Mouse (Mus musculus): ENCODE measurements around the gene Pbld2. TPM values are rescaled to one million over a fixed set of nuclear protein-coding genes. Genes with fewer than 3 reads are reported as not detected.
"Not testable (repeated sequence)": the region's sequence is repeated elsewhere in the genome, so short reads cannot be mapped to it uniquely, and the experiment has no call there.

Pbld2 gene
- total RNA-seq, 2 experiments from 2014 or later, result 4.9 to 8.0 TPM

DNA sequence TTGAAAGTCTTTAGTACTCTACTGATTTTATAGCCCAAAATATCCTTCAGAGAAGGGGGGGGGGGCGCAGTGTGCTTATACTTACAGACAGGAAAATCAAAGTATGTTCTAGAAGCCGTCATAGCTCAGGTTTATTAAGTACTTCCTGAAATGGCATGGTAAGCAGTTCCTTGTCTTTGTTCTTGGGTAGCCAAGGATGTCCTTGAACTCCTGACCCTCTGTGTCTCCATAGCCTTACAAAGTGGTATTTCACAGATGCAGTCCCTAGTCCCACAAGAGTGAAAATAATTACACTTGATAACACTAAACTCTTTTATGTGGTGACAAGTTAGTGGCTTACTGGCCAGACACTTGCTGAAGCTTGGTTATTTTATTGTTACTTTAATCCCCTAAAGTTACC is 901 bp downstream of the Pbld2 start:
- DNase-seq (ENCODE audit: low spot score in 2 of 2), result no peak

DNA sequence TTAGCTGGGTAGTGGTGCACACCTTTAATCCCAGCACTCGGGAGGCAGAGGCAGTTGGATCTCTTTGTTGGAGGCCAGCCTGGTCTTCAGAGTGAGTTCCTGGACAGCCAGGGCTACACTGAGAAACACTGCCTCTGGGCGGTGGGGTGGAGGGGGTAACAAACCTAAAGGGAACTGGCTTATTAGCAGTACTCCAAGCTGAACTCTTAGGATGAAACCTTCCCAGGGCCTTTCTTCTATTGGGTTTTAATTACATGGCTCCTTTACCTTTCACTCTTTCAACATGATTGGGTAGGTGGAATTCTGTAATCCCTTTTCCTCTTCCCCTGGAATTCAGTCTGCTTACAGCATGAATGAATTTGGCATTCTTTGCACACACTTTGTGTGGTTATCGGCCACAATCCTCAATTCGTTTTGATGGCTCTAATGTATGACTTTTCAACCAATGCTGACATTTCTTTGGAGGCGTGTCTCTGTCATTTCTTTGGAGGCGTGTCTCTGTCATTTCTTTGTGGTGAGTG is 1.4 kb downstream of the Pbld2 start:
- no peak for DNase-seq (ENCODE audit: low spot score in 2 of 2)

DNA sequence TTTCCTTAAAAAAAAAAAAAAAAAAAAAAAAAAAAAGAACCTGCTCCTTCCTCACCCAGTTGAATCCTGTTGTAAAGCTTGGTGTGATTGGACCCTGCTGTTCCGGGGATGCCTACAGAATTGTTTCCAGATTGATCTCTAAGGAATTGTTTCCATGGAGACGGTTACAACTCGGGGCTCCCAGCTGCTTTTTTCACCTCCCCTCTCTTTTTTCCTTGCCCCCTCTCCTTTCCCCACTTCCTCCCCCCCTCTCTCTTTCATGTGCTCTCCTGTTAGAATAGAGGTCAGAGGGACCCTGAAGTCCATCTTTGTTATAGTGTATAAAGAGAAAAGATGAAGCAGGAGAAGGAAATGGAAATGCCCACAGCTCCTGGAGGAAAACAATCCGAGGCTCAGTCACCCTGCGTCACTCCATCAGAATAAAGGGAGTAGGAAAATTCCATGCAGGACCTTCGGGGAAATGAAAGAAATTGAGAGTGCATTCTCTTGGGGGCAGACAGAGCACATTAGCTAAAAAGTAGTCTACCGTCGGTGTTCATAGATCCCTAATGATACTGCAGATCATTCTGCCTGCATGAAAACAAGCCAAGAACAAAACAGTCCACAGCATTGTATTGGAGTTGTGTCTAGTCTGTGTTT is 2.2 kb downstream of the Pbld2 start:
- DNase-seq (ENCODE audit: low spot score in 2 of 2), result no peak

DNA sequence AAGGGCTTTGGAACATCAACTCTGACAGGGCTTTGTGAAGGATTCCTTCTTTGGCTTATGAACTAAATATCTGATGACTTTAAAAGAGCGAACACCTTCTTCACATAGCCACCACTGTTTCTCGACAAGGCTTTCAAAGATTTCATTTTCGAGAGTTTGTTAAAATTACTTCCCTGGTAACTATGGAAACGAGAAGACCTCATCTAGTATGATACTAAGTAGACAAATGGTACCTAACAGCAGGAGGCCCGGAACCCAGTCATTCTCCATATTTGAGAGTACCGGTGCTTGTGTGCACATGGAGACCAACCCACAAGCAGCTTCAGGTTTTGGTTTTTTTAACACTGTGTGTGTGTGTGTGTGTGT is 2.7 kb downstream of the Pbld2 start:
- no peak for DNase-seq (ENCODE audit: low spot score in 2 of 2)

DNA sequence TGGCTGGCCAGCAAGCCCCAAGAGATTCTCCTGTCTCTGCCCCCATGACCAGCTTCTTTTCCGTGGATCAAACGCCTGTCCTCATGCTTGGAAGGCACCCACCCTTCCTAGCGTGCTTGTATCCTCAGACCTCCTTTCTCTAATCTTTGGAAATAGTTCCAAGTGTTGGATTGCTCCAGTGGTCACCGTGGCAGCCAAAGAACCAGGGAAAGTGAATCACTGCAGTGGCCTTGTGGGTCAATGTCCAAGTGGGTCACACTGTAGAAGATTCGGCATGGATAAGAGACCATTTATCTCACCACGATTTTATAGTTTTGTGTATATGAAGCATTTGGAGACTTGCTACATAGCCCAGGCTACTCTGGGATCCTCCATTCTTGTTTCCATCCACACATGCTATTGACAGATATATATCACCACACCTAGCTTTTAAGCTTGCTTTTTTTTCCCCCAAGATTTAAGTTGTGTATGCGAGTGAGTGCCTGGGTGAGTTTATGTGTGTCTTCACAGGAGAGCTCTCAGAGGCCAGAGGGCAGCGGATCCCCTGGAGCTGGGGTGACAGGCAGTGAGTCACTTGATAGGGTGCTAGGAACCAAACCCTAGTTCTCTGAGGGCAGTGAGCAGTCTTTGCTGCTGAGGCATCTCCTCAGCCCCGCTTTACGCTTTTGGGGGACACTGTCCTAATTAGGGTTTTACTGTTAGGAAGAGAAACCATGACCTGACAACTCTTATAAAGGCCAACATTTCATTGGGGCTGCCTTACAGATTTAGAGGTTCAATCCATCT is 3.5 kb downstream of the Pbld2 start:
- DNase-seq (ENCODE audit: low spot score in 2 of 2), result no peak

DNA sequence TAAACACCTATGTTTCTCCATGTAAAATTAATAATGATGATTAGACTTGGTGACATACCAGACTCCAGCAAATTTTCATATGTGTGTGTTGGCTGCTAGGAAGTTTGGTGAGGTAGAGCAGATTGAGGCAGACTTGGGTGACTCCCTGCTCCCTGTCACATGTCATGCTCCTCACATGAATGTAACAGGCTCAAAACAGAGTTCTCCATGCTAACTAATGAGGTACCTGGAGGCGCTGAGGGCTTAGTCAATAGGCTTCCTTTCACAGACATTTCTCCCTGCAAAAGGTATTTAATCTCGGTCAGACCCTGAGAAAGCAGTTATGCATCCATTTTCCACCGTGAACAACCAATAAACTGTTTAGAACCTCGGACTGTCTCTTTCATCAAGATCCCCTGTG is 4.3 kb downstream of the Pbld2 start:
- no peak for DNase-seq (ENCODE audit: low spot score in 2 of 2)

DNA sequence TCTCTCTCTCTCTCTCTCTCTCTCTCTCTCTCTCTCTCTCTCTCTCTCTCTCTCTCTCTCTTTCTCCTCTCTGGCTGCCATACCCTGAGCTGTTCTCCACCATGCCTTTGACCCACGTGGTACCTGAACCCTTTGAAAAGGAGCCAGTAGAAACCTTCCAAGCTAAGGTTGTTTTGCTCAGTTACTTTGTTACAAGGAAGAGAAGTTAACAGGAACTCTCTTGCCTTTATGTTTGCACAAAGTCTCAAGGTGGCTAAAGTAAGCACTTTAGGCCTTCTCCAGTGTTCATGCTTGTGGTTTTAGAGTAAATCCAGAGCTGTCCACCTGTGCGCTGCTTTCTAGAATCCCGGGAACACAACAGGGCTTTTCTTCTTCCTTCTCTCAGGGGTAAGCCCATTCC is 8.2 kb downstream of the Pbld2 start:
- DNase-seq (ENCODE audit: low spot score in 2 of 2), result no peak

DNA sequence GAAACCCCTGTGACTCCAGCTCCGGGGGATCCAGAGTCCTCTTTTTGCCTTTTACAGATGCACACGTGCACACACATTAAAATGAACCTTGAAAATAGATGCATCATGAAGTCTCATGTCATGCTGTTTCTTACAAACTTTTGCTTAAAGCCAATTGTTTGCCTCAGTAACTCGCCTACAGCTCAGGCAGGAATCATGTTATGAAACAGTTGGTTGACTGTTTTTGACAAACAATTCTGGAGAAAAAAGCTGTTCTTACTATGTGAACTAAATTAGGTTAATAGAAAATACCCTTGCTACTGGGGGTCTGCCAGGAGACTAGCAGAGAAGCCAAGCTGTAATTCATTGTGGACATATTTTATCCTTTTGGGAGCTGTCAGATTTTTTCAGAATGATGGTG is 8.8 kb downstream of the Pbld2 start:
- DNase-seq (ENCODE audit: low spot score in 2 of 2), result no peak

DNA sequence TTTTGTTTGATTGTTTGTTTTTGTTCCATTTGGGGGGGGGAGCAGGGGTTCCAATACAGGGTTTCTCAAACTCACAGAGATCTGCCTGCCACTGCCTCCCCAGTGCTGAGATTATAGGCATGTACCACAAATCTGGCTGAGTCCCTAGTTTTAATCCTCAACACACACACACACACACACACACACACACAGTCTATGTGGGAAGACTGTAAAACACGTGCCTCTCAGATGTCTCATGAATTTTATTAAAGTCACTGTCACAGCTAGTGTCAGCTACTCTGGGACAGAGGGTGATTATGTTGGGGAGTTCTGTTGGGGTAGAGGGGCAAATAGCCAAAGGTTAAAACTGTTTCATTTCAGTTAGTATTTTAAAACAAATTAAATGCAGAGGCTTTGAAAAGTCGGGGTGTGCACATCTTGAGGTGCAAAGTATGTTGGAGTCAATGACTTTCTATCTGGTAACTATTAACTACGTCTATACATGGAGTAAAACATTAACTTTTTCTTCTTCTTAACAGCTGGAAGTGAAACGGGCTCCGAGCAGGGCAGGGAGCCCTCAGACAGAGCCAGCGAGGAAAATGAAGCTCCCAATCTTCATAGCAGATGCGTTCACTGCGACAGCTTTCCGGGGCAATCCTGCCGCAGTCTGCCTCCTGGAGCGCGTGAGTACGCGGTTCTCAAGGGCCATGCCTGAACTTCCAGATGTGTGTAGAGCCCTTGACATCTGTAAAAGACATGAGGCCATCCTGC is 14.6 kb downstream of the Pbld2 start:
- no peak for DNase-seq (ENCODE audit: low spot score in 2 of 2)

DNA sequence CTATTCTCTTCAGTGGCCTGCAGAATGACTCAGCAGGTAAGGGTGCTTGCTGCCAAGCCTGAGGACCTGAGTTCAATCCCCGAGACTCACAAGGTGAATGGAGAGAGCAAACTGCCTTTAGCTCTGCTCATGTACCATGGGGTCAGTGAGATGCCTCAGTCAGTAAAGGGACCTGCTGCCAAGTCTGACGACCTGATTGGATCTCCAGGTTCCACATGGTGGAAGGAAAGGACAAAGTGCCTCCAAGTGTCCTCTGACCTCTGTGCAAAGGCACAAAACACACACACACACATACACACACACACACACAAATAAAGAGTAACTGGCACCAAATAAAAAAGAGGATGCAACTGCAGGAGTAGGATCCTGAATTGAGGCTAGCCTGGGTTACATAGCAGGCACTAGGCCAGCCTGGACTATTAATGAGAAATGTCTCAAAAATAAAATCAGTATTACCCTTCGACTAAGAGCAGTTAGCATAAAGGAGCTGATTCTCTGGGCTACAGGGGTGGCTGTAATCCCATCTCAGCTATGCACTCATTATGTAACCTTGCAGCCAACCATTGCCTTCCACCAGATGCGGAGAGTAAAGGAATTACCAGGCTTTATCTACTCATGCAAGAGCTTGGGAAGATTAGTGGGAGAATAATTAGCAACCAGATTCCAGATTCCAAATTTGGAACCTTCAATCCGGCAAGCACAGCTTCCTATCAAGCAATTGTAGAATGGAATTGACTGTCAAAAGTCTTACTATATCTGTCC is 15.9 kb downstream of the Pbld2 start:
- no peak for DNase-seq (ENCODE audit: low spot score in 2 of 2)

DNA sequence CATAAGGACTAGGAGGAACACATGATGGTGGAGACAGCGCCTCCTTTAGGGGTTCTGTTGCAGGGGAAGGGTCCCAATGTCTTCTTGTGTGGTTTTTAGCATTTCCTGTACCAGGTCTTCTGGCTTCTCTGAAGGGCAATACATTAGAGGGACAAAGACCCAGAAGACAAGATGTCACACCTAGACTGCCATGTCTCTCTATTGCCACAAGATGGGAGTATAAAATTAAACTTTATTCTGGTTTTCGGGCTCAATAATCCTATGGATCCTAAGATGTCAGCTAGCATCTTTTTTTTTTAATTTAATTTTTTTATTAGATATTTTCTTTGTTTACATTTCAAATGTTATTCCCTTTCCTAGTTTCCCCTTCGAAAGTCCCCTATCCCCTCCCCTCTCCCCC is 19.0 kb downstream of the Pbld2 start:
- DNase-seq (ENCODE audit: low spot score in 2 of 2), result no peak

DNA sequence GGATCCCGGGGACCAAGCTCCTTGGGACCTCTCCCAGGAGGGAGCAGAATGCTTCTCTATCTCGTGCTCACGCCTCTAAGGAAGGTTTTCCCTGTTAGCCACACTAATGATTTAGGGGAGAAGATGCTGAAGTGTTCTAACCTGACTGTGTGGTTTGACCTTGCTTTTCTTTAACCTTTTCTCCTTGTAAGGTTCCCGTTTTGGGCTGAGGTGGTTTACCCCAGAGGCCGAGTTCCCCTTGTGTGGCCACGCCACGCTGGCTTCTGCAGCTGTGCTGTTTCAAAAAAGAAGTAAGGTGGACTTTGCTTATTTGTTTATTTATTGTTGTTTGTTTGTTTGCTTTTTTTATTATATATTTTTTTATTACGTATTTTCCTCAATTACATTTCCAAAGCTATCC is 23.6 kb downstream of the Pbld2 start:
- no peak for DNase-seq (ENCODE audit: low spot score in 2 of 2)

DNA sequence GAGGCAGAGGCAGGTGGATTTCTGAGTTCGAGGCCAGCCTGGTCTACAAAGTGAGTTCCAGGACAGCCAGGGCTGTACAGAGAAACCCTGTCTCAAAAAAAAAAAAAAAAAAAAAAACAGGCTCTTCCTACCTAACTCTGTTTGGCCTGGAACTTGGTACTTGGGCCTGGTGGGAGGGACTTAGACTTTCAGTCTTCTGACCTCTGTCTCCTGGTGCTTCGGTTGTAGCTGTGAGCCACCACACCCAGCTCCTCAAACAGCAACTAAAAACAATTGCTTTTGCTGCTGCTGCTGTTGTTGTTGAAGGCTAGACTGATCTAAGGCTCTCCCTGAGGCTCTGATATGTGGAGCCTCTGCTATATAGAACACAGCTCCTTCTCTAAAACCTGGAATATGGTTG is 25.0 kb downstream of the Pbld2 start:
- DNase-seq (ENCODE audit: low spot score in 2 of 2), result no peak

DNA sequence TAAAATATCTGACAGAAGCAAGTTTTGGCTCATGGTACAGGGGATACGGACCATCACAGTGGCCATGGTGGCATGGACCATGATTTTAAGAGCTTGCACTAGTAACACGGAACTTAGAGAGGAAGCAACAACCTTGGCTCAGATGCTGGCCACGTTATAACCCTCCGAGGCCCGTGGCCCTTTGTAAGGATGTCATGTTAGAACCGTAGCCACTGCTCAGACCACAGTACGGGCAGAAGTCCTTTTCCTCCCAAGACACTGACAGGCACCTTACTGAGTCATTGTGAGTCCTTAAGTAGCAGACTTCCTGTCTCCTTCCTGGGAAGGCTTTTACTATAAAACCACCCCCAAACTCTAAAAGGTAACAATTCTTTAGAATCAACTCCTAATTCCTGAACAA is 27.2 kb downstream of the Pbld2 start:
- DNase-seq (ENCODE audit: low spot score in 2 of 2), result no peak

DNA sequence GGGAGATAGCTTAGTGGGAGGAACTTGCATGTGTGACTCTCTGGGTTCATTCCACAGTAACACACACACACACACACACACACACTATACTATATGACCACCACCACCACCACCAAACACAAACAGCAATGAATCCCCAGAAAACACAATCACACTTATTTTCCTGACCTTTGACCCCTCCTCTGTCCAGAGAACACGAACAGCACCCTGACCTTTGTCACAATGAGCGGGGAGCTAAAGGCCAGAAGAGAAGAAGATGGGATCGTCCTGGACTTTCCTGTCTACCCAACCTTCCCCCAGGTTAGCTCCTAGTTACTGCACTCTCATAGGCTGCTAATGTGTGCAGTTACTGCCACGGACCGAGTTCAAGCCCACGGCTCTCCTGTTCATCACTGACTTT is 27.9 kb downstream of the Pbld2 start:
- no peak for DNase-seq (ENCODE audit: low spot score in 2 of 2)

DNA sequence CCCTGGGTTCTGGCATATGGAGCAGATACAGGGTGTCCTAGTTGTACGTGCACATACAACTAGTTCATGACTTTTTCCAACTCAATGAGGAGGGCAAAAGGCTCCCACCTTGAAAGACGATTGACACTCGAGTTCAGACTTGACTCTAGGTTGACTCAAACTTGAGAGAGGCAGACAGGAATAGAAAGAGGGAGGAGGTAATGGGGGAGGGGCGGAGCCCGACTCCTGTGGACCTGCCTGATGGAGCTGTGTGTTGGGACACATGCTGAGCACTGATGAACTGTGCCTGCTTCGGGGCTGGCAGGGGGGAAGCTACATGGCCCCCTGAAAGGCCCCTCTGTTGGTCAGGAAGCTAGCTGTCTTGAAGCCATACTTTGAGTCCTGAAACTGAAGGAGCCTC is 28.9 kb downstream of the Pbld2 start:
- DNase-seq (ENCODE audit: low spot score in 2 of 2), result no peak

DNA sequence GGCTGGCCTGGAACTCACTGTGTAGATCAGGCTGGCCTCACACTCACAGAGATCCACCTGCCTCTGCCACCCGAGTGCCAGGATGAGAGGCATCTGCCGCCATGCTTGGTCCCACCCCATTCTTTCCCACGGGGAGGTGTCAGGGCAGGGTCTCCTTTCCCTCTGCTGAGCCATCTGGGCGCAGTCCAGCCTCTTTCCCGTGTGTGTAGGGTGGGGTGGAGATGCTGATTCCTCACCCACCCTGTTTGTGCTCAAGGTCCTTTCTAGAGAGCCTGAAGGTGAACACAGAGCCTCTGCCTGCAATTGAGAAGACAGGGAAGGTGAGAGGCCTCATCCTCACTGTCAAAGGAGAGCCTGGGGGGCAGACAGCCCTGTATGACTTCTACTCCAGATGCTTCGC is 30.0 kb downstream of the Pbld2 start:
- not testable (repeated sequence) for DNase-seq (ENCODE audit: low spot score in 2 of 2)

DNA sequence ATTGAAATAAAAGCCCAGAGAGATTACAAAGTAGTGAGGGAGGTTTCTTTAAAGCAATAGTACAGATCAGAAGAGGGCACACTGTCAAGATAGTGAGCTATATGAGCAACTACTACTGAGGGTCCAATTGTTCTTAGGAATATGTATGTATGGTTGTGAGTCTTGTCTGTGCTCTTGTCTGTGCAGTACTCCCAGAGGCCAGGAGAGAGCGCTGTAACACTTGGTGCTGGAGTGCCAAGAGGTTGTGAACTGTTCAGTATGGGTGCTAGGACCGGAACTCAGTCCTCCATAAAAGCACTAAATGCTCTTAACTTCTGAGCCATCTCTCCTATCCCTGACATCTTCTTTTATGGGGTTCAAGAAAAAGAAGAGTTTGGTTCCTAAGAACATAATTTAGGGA is 30.5 kb downstream of the Pbld2 start:
- no peak for DNase-seq (ENCODE audit: low spot score in 2 of 2)

DNA sequence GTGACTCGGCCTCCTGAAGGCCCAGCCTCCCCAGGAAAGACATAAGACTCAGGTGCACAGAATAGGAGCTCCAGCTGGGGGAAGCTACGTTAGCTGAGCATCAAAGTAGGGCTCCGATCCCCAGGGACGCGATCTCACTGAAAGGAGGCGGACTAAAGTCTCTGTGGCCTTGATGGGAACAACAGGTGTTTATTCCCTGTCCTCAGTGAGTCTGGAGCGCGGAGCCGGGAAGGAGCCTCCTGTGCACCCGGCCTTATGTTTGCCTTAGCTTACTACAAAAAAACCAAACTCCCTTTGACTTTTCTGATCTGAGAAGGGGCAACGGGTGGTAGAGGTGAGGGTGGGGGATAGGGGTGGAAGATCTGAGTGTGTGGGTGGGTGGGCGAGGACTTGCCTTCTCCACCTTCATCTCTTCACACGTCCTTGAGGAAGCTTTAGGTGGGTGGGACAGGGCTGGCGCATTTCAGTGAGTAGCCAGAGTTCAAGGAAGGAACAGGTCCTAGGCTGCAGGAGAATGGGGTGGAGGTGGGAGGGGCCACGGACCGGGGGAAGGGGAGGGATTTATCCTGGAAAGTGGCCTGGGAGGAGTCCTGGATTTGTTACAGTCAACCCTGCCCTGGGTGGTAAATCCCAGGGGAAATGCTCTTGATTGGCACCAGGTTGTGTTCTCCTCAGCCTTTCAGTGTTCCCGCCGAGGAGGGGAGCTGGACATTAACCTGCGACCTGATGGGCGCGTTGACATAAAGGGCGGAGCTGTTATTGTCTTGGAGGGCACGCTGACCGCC is 33.0 kb downstream of the Pbld2 start:
- no peak for DNase-seq (ENCODE audit: low spot score in 2 of 2)

DNA sequence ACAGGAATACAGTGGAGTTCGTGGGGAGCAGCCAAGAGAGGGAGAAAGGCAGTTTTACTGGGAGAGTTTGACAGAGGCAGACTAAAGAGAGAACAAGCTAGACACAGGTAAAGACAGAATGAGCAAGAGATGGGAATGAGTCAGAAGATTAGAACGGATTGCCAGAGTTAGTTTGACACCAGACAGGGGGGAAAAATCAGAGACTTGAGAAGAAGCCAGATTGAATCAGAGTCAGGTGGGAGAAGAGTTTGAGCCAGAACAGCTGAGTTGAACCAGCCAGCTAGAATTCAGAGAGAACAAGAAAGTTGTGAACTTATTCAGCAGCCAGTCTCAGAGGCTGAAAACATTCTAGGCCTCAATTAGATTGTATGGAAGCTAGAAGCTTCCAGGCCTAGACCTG is 35.7 kb downstream of the Pbld2 start, which contains the start of gene Pbld1:
Gene Pbld1, plus strand, starts transcription at position 301 of the 400 bp plus-strand sequence.
- no peak for DNase-seq (ENCODE audit: low spot score in 2 of 2)

DNA sequence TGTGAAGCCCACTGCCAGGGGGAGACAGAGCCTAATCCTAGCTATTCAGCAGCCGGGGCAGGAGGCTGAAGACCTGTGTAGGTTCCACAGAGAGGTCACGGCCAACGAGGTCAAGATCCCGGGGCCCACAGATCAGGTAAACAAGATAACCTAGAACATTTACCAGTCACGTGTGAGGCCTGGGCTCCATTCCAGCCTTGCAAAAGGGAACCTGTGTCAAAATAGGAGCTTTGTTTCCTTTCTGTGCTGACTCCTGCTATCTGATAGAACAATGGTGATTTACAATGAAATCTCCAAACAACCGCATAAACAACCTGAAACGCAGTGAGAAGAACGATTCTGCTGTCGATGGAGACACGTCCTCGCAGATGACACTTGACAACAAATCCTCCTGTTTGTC is 36.3 kb downstream of the Pbld2 start:
- DNase-seq (ENCODE audit: low spot score in 2 of 2), result no peak

Data from adrenal gland, postnatal 4 days (tissue).